Mouse (Mus musculus) cerebellum, adult 2 months (tissue): Measurements from ENCODE around the gene Cttnbp2nl.

Experiments
- CTCF ChIP-seq: fragments of 200-500 bp; IDR thresholded peaks from 2 replicates; pipeline ENCODE4 v1.5.1; 2011; ENCODE audit warnings: low read depth, mild to moderate bottlenecking, control low read depth, low read length, moderate library complexity, borderline replicate concordance; ENCODE audit not compliant: insufficient read depth
- POLR2A ChIP-seq: fragments of 200-500 bp; IDR thresholded peaks from 2 replicates; pipeline ENCODE4 v1.6.1; 2011; ENCODE audit warnings: low read length, control low read depth, borderline replicate concordance; ENCODE audit not compliant: insufficient read depth

GRCm38 (mm10) chr3:105005561-105006065, 47.3 kb downstream of the Cttnbp2nl start:
- TF ChIP-seq CTCF (no peak), POLR2A (no peak)
